Mouse (Mus musculus) lung, embryonic 14.5 days (tissue): ENCODE data around the gene Whrn. TPM values are rescaled to one million over a fixed set of nuclear protein-coding genes. Genes with fewer than 3 reads are reported as not detected.
A peak's percentile ranks its signal among the peaks of the same experiment; 100 is the strongest.

Experiments used
- ATAC-seq: fragments of 200-750 bp; cut with Nextera tagmentation; 2 replicates; pipeline ENCODE4 v1.8.0; 2017; ENCODE audit warnings: mild to moderate bottlenecking, moderate TSS enrichment, moderate library complexity; ENCODE audit not compliant: insufficient read depth
- DNase-seq: peaks from one replicate; pipeline ENCODE4 v3.0.0-alpha.2; 2015
- H3K27ac ChIP-seq: fragments of 300-500 bp; sonication (generic); 2 replicates; pipeline ENCODE4 v1.5.1; 2014; ENCODE audit warnings: low read depth, mild to moderate bottlenecking, moderate library complexity
- H3K27me3 ChIP-seq: fragments of 300-500 bp; sonication (generic); 2 replicates; pipeline ENCODE4 v1.6.1; 2014; ENCODE audit warnings: low read length, control low read depth; ENCODE audit not compliant: insufficient read depth
- H3K36me3 ChIP-seq: fragments of 300-500 bp; sonication (generic); 2 replicates; pipeline ENCODE4 v1.6.1; 2014; ENCODE audit warnings: control low read depth; ENCODE audit not compliant: insufficient read depth
- H3K4me1 ChIP-seq: fragments of 300-500 bp; sonication (generic); 2 replicates; pipeline ENCODE4 v1.6.1; 2014; ENCODE audit warnings: antibody characterized with exemption, control low read depth; ENCODE audit not compliant: insufficient read depth
- H3K4me2 ChIP-seq: fragments of 300-500 bp; sonication (generic); 2 replicates; pipeline ENCODE4 v1.6.1; 2014; ENCODE audit warnings: mild to moderate bottlenecking
- H3K4me3 ChIP-seq: fragments of 300-500 bp; sonication (generic); 2 replicates; pipeline ENCODE4 v1.5.1; 2014; ENCODE audit warnings: low read depth, low read length
- H3K9ac ChIP-seq: fragments of 300-500 bp; sonication (generic); 2 replicates; pipeline ENCODE4 v1.6.1; 2014
- H3K9me3 ChIP-seq: fragments of 300-500 bp; sonication (generic); 2 replicates; pipeline ENCODE4 v1.6.1; 2016; ENCODE audit warnings: low read depth, low read length, control low read depth
- CTCF ChIP-seq: IDR thresholded peaks from 2 replicates; pipeline ENCODE4 v1.5.1; 2016; ENCODE audit warnings: antibody characterized with exemption, low read depth
- WGBS: fragments of 180-500 bp; shearing (Covaris S2); extraction: QIAGEN DNeasy Blood & Tissue Kit; methylation state at CpG from one replicate; pipeline ENCODE4 v1.1.7; 2014; 5-methylcytosine and 5-hydroxymethylcytosine counted together
- polyA plus RNA-seq: library from polyadenylated mRNA; unstranded; fragments of >200 nt; fragmentation: Nextera tagmentation; extraction: Ambion mirVana; gene quantifications from 2 replicates; pipeline ENCODE4 v1.2.1, GENCODE M21; 2014

The Whrn gene
- polyA plus RNA-seq, 1 experiment from 2014 or later, result 4.5 TPM

DNA sequence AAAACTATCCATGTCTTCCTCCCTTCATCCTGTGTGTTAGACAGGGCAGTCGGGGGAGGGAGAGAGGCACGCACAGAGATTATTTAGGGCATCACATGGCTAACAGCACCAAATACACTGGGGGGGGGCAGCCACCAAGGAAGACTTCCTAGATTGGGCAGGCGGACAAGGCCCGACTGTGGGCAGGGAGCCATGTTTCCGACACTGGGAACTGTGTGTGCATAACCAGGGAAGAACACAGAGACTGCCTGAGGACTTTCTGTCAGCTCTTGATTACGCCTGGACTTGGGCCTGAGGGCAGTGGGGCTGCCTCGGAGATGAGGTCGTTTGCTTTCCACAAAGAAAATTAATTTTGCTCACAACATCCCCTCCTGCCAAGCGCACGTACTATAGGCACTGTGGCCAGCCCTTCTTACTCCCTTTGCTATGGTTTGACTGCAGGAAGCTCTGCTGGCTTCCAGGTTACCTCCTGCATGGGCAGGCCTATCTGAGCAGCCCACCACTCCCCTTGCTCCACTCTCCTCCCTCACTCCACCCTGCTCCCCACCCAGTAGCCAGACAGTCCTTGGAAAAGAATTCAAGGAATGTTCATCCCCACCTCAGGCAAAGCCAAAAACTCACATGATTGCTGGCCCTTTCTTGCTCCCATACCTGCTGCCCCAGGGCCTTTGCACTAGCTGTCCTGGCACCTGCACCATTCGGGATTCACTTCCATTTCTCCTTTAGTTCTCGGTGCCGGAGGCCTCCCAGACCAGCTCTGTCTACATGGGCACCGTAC is 75.5 kb downstream of the Whrn start:
- no peak for TF ChIP-seq CTCF
- H3K27ac ChIP-seq, result no peak overlapping the region

DNA sequence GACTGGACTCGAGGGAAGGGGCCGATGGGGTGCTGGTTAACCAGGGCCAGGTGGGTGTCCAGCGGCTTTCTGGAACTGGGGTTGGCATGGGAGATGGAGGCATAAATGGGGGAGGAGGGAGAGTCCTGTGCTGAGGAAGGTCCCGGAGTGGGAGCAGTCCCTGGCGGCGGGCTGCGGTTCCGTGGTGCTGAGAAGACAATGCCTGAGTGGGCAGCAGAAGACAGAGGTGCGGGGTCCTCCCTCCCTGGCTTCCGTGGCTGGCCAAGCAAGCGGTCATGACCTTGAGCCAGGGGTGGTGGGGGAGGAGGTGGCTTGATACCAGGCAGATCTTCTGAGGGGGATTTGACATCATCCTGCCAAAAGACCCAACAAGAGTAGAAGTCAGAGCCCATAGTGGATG is 77.5 kb downstream of the Whrn start:
- no peak overlapping the region for H3K4me3 ChIP-seq
- H3K9ac ChIP-seq, result no peak overlapping the region
- no peak overlapping the region for H3K27ac ChIP-seq
- no peak for TF ChIP-seq CTCF
- H3K4me1 ChIP-seq, result no peaks in the 10 kb centered on the region
- WGBS, result 74% methylated on average over 11 of the region's 11 CpGs
- no peak for ATAC-seq
- no peak overlapping the region for H3K4me2 ChIP-seq
- no peaks in the 10 kb centered on the region for H3K36me3 ChIP-seq
- H3K9me3 ChIP-seq, result no peaks in the 10 kb centered on the region
- no peak for DNase-seq
- H3K27me3 ChIP-seq, result no peaks in the 10 kb centered on the region

More for the DNA sequence above, 75.5 kb downstream of the Whrn start:
- Histone ChIP-seq H3K4me2 (no peak overlapping the region), H3K4me1 (no peaks in the 10 kb centered on the region), H3K9me3 (no peaks in the 10 kb centered on the region), H3K9ac (no peak overlapping the region), H3K4me3 (no peak overlapping the region), H3K36me3 (no peaks in the 10 kb centered on the region), H3K27me3 (no peaks in the 10 kb centered on the region)
- DNase-seq (peak; percentile 51), ATAC-seq (no peak)
- 62% methylated on average over 14 of the region's 14 CpGs for WGBS

DNA sequence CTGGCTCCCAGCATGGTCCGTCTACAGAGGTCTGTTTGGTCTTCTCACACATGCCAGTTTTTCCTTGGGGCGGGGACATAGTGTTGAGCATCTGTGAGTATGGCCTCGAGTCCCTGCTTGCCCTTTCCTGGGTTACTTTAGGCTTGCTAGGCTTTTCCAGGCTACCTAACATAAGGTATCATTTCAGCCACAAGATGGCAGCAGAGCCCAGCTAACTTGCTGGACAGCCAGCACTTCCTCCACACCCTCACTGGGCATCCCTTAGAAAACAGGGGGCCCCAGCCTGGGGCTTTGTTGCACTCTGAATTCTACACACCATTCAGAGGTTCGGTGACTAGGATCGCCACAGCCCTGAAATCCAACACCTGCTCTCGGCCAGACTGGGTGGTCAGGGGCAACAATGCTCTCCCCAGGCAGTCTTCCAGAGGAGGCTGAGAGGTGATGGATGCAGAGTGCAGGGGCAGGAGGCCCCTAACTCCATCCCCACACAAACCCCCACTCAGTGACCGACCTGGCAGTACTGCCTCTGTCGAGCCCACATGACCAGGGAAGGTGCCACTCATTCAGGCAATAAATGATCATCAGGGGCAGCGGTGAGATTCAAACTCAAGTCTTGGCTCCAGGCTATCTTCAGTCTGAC is 78.4 kb downstream of the Whrn start:
- H3K27ac ChIP-seq, result no peak overlapping the region
- H3K4me3 ChIP-seq, result no peak overlapping the region
- no peaks in the 10 kb centered on the region for H3K36me3 ChIP-seq
- H3K27me3 ChIP-seq, result no peaks in the 10 kb centered on the region
- H3K9me3 ChIP-seq, result no peaks in the 10 kb centered on the region
- no peaks in the 10 kb centered on the region for H3K4me1 ChIP-seq
- whole genome bisulfite sequencing, result 15% methylated on average over 9 of the region's 9 CpGs
- DNase-seq, result peak; percentile 97
- peak; percentile 90 for TF ChIP-seq CTCF
- peak; percentile 51 for ATAC-seq
- H3K4me2 ChIP-seq, result no peak overlapping the region
- no peak overlapping the region for H3K9ac ChIP-seq

DNA sequence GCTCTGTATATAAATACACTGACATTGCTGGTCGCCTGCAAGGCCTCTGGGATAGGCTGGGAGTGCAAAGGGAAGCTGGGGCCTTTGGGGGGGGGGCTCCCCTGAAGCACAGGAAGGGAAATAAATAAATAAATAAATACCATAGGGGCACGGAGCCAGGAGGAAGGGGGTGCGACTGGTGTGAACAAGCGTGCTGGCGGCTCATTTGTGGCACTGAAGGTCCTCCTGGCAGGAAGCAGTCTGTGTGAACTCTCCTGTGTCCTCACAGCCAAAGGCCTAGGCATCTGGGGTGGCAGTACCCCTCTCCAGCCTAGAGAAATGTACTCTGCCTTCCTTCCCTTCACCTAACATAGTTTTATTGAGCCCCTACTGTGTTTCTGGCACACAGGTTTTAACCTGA is 80.8 kb downstream of the Whrn start:
- Histone ChIP-seq H3K27ac (no peak overlapping the region), H3K4me1 (no peaks in the 10 kb centered on the region; the same call in 1 of the 2 replicates), H3K9ac (no peak overlapping the region), H3K4me2 (no peak overlapping the region), H3K27me3 (no peaks in the 10 kb centered on the region), H3K36me3 (no peaks in the 10 kb centered on the region), H3K4me3 (no peak overlapping the region), H3K9me3 (no peaks in the 10 kb centered on the region)
- TF ChIP-seq CTCF, result no peak
- DNase-seq, result no peak
- ATAC-seq, result no peak
- 46% methylated on average over 5 of the region's 5 CpGs for WGBS

DNA sequence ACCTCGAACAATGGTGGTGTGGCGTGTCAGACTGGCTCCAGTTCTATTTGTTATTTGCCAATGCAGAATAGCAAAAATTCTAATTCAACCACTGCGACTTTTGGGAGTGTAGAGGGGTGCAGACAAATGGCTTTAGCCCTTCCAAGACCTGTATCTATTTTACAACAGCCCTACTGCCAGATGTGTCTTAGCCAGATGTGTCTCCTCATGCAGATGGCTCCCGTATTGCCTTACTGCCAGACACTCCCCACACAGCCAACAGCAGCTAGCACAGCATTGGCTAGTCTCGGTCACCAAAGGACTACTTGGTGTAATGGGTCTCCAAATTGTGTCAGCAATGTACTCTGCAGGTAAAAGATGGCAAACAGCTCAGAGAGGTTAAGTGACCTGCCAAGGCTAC is 84.6 kb downstream of the Whrn start:
- no peaks in the 10 kb centered on the region for H3K27me3 ChIP-seq
- no peak for TF ChIP-seq CTCF
- H3K36me3 ChIP-seq, result no peaks in the 10 kb centered on the region
- no peak for ATAC-seq
- H3K4me1 ChIP-seq, result peaks cover 6% of the 10 kb centered on the region
- no peak for DNase-seq
- no peak overlapping the region for H3K4me3 ChIP-seq
- no peak overlapping the region for H3K27ac ChIP-seq
- H3K9ac ChIP-seq, result no peak overlapping the region
- H3K4me2 ChIP-seq, result peak overlapping the region; percentile 99
- 44% methylated on average over 5 of the region's 5 CpGs for WGBS
- H3K9me3 ChIP-seq, result no peaks in the 10 kb centered on the region

DNA sequence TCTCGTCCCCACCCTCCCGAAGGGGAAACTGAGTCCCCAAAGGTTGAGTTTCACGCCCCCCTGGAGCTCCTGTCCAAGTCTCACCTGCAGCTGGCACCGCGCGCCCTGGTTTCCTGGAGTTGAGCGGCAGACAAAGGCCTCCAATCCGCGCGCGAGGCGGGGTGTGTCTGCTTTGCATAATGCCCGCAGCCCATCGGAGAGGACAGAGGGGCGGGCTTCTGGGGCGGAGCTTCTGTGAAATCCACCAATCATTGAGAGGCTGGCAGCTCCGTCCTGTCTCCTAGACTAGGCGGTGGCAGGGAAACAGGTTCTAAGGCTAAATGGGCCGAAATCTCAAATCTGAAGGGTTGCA is 85.2 kb downstream of the Whrn start:
- ATAC-seq, result peak; percentile 86
- H3K27ac ChIP-seq, result peak overlapping the region; percentile 67

DNA sequence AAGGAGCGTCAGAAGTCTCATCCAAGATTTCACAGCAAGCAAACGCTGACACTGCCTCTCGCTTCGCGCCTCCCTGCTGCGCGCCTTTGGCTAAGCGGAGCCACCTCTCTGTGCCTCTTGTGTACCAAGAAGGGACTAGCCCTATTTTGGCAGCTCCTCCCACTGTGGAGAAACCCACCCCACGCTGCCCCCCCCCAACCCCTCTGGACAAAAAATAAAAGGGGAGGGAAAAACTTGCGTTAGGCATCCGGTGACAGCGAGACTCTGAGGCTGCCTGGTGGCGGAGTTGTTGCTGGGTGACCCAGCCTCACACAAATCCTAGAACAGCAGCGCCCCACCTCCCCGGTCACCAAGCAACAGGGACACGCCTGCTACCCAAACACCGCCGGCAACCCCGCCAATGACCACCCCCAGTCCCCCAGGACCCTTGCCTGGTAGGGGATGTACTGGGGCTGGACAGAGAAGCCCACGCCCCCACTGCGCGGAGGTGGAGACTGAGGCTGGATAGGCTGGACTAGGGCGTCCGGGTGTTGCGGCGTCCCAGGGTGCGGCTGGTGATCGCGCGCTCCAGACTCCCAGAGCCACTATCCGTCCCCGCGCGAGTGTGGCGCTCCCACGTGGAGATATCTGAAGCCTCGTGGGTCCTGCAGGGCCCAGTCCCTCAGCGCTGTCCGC is 85.7 kb downstream of the Whrn start:
- H3K27ac ChIP-seq, result peak overlapping the region; percentile 67
- H3K9me3 ChIP-seq, result no peaks in the 10 kb centered on the region
- no peaks in the 10 kb centered on the region for H3K36me3 ChIP-seq
- peak overlapping the region; percentile 99 for H3K4me2 ChIP-seq
- TF ChIP-seq CTCF, result 0 out of 2 replicates have a peak, but pooled peaks have one; percentile 17
- peaks cover 17% of the 10 kb centered on the region for H3K4me1 ChIP-seq
- ATAC-seq (peak; percentile 72), DNase-seq (peak; percentile 79)
- peak overlapping the region; percentile 48 for H3K9ac ChIP-seq
- peak overlapping the region; percentile 50 for H3K4me3 ChIP-seq
- H3K27me3 ChIP-seq, result no peaks in the 10 kb centered on the region
- WGBS, result under 1% methylated on average over 39 of the region's 39 CpGs

More for the DNA sequence above, 85.2 kb downstream of the Whrn start:
- no peak for TF ChIP-seq CTCF
- H3K4me3 ChIP-seq, result peak overlapping the region; percentile 50
- H3K4me2 ChIP-seq, result peak overlapping the region; percentile 99
- WGBS, result under 1% methylated on average over 19 of the region's 19 CpGs
- no peaks in the 10 kb centered on the region for H3K27me3 ChIP-seq
- peaks cover 12% of the 10 kb centered on the region for H3K4me1 ChIP-seq
- H3K36me3 ChIP-seq, result no peaks in the 10 kb centered on the region
- H3K9ac ChIP-seq, result peak overlapping the region; percentile 48
- no peaks in the 10 kb centered on the region for H3K9me3 ChIP-seq
- peak; percentile 98 for DNase-seq
